Mouse (Mus musculus): ENCODE results near the gene Nos1ap. TPM values are rescaled to one million over a fixed set of nuclear protein-coding genes. Genes with fewer than 3 reads are reported as not detected.
A peak's percentile ranks its signal among the peaks of the same experiment; 100 is the strongest.

Gene Nos1ap
- polyA plus RNA-seq, 1 experiment from 2014 or later, result 7.6 TPM

DNA sequence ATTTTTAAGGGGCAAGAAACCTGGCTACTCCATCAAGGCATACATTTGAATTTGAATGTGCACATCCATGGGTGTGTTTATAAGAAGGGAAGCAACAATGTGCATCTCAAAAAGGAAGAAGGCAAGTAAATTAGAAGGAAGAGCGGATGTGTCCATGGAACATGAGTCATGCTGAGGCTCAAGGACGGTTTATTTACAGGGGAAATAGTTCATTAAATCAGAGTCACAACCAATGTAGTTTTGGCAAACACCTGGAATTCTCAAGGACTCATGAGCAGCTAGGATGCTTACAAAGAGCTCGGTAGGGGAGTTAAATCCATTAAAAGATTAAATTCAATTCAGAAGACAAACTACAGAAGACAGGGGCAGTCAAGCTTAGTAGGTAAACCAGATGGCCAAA lies 169.7 kb downstream of the Nos1ap start:
- ChIA-PET CTCF (interaction anchor here (1.2 to 1.8 kb wide), 3 partner anchors 9 to 14 kb away, joined by 3 to 5 read pairs (median 5); no protein-coding TSS in a partner anchor), POLR2A (no interaction called here)
- DNase-seq (ENCODE audit: low read depth, low spot score) (no peak), ATAC-seq (no peak)
- in situ Hi-C loops (cut with MboI; ENCODE audit: low pct_unique_long_range_greater_than_20kb), result no loop called here
- H3K27me3 ChIP-seq, result no peaks in the 10 kb centered on the region
- no peak for TF ChIP-seq CTCF (IDR thresholded peaks at IDR 0.05)

DNA sequence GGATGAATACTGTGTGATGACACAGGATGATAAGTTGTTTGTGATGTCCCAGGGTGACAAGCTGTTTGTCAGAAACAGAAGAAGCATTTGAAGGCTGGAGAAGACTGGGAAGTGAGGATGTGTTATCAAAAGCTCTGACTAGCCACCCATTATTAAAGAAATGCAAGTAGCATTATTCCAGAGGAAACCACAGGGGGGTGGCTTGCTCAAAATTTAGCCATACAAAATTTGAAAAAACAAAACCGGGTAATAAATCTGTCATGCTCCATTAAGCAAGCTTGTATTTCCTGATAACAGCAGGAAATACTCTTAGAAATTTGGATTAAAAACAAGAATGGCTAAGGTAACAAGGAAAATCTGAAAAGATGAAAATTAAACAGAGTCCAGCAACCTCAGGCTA lies 171.5 kb downstream of the Nos1ap start:
- ATAC-seq (no peak), DNase-seq (ENCODE audit: low read depth, low spot score) (no peak)
- ChIA-PET CTCF (interaction anchor here (1.3 to 2.8 kb wide), 3 partner anchors 11 to 195 kb away, joined by 4 to 12 read pairs (median 5); no protein-coding TSS in a partner anchor), POLR2A (no interaction called here)
- H3K27me3 ChIP-seq, result no peaks in the 10 kb centered on the region
- in situ Hi-C loops (cut with MboI; ENCODE audit: low pct_unique_long_range_greater_than_20kb), result no loop called here
- TF ChIP-seq CTCF (IDR thresholded peaks at IDR 0.05), result no peak

DNA sequence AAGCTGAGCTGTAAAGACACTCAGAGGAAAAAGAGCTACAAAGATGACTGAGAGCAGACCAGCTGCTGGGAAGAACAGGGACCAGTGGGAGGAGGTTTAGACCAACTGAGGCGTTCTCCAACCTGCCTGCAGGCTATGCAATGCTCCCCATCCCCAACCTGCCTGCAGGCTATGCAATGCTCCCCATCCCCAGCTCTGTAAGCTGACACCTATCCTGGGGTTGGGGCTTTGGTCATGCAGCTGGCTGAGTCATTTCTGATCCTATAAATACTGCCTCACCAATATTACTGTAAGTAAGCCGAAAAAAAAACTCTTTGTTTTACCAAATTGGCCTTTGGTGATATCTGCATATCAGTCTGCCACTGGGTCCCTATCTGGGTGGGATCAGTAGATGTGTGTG lies 172.7 kb downstream of the Nos1ap start:
- CTCF ChIA-PET, result interaction anchor here (1.3 to 2.8 kb wide), 2 partner anchors 14 to 196 kb away, joined by 5 to 12 read pairs; no protein-coding TSS in a partner anchor
- in situ Hi-C loops (cut with MboI; ENCODE audit: low pct_unique_long_range_greater_than_20kb), result no loop called here
- POLR2A ChIA-PET, result no interaction called here
- TF ChIP-seq CTCF (IDR thresholded peaks at IDR 0.05), result no peak
- no peak for ATAC-seq
- H3K27me3 ChIP-seq, result no peaks in the 10 kb centered on the region
- no peak for DNase-seq (ENCODE audit: low read depth, low spot score)

DNA sequence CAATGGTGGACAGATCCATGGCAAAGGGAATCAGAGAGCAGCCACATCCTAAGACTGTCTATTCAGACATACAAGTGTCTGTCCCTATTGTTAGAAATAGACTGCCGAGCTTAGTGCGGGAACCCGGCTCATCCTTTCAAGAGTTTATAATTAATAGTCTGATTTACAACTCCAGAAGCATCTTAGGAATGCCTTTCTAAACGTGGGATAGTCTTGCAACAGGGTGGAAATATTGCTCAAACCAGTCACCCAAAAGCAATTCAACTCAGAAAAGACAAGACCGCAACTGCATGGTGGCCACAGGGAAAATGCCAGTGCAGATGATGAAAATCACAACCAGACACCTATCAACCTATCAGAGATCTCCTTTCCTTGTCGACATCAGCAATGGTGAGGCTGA lies 173.5 kb downstream of the Nos1ap start:
- DNase-seq (ENCODE audit: low read depth, low spot score) (peak; percentile 80), ATAC-seq (peak; percentile 88)
- TF ChIP-seq CTCF (IDR thresholded peaks at IDR 0.05), result no peak
- H3K27me3 ChIP-seq, result no peaks in the 10 kb centered on the region
- CTCF ChIA-PET, result interaction anchor here (1.3 to 2.8 kb wide), 2 partner anchors 14 to 196 kb away, joined by 5 to 12 read pairs; no protein-coding TSS in a partner anchor
- in situ Hi-C loops (cut with MboI; ENCODE audit: low pct_unique_long_range_greater_than_20kb), result no loop called here
- POLR2A ChIA-PET, result no interaction called here

DNA sequence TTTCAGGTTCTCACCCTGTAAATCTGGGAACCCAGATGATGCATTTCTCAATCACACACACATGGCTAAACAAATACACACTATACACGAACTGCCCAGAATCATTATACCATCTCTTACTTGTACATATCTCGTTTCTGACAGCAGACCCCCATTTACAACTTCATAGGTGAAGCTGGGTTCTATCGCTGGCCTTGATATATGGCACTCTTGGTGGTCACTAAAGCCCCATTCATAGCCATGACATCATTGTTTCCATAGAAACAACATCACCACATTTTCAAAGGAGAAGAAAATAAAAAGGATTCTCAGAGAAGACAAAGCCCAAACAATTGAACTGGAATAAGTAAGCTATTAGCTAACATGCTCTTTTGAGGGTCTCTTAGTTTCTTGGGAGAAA lies 174.3 kb downstream of the Nos1ap start:
- in situ Hi-C loops (cut with MboI; ENCODE audit: low pct_unique_long_range_greater_than_20kb), result no loop called here
- ATAC-seq (no peak), DNase-seq (ENCODE audit: low read depth, low spot score) (no peak)
- no peak for TF ChIP-seq CTCF (IDR thresholded peaks at IDR 0.05)
- CTCF ChIA-PET, result no interaction called here
- no peaks in the 10 kb centered on the region for H3K27me3 ChIP-seq
- POLR2A ChIA-PET, result no interaction called here

DNA sequence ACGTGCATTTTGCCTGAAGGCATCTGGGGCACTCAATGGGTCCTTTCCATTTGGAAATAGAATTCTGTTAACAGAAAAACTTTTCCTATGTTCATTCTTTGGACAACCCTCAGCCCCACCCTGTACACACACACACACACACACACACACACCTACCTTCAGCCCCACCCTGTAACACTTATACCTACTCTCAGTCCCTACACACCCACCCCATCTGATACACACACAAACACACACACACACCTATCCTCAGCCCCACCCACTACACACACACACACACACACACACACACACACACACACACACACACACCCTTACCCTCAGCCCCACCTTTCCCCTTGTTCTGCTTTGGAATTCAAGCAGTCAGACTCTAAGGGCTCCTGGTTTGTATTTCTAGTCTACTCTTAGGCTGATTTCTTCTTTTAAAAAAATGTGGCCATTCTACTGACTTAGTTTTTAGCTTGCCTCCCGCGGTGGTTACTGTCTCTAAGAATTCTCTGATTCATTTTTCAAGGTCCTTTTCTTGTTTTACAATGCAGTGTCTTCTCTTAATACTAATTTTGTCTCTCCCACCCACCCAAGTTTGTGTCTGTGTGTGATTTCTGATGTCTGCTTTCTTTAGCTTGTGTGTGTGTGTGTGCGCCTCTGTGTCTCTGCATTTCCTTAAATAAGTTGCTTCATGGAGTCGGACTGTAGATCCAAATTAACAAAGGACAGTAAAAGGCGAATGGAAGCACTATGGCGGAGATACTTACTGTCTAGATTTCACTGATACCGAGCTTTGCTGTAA lies 179.1 kb downstream of the Nos1ap start:
- ChIA-PET CTCF (interaction anchor here (0.7 kb wide), 1 partner anchor 12 kb away, joined by 4 read pairs; no protein-coding TSS in a partner anchor), POLR2A (no interaction called here)
- ATAC-seq (no peak), DNase-seq (ENCODE audit: low read depth, low spot score) (no peak)
- TF ChIP-seq CTCF (IDR thresholded peaks at IDR 0.05), result no peak
- in situ Hi-C loops (cut with MboI; ENCODE audit: low pct_unique_long_range_greater_than_20kb), result no loop called here
- H3K27me3 ChIP-seq, result no peaks in the 10 kb centered on the region

DNA sequence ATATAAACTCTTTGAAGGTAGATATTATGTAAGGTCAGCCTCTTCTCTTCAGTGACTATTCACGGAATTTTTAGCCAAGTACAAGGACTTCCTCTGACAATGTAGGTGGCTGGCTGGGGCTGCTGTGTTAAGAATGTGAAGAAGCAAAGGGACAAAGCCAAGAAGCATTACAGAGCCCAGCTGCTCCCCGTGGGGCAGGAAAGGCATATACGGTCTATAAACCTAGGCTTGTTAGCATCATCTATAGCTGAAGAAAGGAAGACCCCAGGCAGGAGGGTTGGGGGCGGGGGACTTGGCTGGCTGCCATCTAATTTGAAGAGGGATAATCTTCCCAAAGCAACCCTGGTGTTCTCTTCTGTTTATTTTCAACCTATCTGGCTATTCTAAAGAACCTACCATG lies 180.6 kb downstream of the Nos1ap start:
- CTCF ChIA-PET, result interaction anchor here (1.5 kb wide), 1 partner anchor 16 kb away, joined by 3 read pairs; no protein-coding TSS in a partner anchor
- no peak for DNase-seq (ENCODE audit: low read depth, low spot score)
- H3K27me3 ChIP-seq, result no peaks in the 10 kb centered on the region

DNA sequence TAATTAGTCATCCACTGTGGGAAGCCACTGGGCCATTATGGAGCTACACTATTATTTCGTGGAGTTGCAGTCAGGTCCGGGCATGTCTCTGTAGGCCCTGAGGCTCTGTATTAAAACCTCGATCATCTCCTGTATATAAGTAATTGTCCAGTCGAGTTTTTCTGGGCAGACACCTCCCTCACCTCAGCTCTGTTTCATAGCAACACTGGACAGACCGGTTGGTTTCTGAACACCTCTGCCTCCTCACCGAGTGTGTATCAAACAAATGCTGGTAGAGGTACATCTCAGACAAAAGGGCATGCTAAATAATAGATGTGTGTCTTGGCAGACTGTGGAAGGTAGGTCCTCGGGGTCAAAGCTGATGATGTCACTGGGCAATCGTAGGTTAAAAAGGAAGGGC lies 182.7 kb downstream of the Nos1ap start:
- no peak for DNase-seq (ENCODE audit: low read depth, low spot score)
- POLR2A ChIA-PET, result no interaction called here
- TF ChIP-seq CTCF (IDR thresholded peaks at IDR 0.05), result no peak
- CTCF ChIA-PET, result interaction anchor here (0.9 kb wide), 1 partner anchor 10 kb away, joined by 3 read pairs; no protein-coding TSS in a partner anchor
- no peaks in the 10 kb centered on the region for H3K27me3 ChIP-seq
- in situ Hi-C loops (cut with MboI; ENCODE audit: low pct_unique_long_range_greater_than_20kb), result no loop called here
- no peak for ATAC-seq

More for the DNA sequence above, 180.6 kb downstream of the Nos1ap start:
- no peak for TF ChIP-seq CTCF (IDR thresholded peaks at IDR 0.05)
- POLR2A ChIA-PET, result interaction anchor here (0.6 kb wide), 1 partner anchor 43 kb away, joined by 4 read pairs; no protein-coding TSS in a partner anchor
- ATAC-seq, result no peak
- in situ Hi-C loops (cut with MboI; ENCODE audit: low pct_unique_long_range_greater_than_20kb), result no loop called here

DNA sequence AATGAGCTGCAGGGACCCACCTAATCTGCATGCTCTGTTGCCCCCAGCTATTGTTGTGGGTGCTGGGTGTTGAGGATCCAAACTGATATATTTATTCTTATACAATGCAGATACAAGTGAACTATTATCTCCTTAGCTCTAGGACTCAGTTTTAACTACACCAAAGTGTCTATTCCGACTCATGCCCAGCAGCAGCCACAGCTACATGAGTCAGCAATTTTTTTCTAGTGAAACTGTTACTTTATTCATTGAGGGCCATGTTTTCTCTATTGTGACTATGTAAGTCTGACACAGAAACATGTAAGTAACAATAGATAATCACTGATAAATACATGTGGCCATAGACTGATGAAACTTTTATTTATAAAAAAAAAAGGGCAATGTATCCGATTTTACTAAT lies 184.5 kb downstream of the Nos1ap start:
- CTCF ChIA-PET, result no interaction called here
- no peak for TF ChIP-seq CTCF (IDR thresholded peaks at IDR 0.05)
- no peak for DNase-seq (ENCODE audit: low read depth, low spot score)
- ATAC-seq, result no peak
- no peaks in the 10 kb centered on the region for H3K27me3 ChIP-seq
- in situ Hi-C loops (cut with MboI; ENCODE audit: low pct_unique_long_range_greater_than_20kb), result no loop called here
- POLR2A ChIA-PET, result no interaction called here

DNA sequence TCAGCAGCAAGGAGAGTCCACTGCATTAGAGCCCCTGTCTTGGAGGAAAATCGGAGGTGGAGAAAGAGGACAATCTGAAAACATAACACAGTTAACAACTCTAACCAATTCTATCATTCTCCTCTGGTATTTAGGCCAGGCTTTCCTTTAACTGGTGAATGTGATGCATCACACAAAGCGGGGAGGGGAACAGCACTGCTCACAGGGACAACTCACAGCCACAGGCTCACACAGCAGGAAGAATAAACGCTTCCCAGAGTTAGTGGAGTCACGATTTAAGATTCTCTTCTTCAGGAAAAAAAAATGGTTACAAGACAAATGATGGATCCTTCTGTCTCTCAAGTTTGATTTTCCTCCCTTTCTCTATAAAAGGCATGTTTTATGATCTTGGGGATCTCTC lies 187.0 kb downstream of the Nos1ap start:
- in situ Hi-C loops (cut with MboI; ENCODE audit: low pct_unique_long_range_greater_than_20kb), result no loop called here
- no peak for TF ChIP-seq CTCF (IDR thresholded peaks at IDR 0.05)
- CTCF ChIA-PET, result no interaction called here
- ATAC-seq (no peak), DNase-seq (ENCODE audit: low read depth, low spot score) (no peak)
- POLR2A ChIA-PET, result no interaction called here
- H3K27me3 ChIP-seq, result no peaks in the 10 kb centered on the region

DNA sequence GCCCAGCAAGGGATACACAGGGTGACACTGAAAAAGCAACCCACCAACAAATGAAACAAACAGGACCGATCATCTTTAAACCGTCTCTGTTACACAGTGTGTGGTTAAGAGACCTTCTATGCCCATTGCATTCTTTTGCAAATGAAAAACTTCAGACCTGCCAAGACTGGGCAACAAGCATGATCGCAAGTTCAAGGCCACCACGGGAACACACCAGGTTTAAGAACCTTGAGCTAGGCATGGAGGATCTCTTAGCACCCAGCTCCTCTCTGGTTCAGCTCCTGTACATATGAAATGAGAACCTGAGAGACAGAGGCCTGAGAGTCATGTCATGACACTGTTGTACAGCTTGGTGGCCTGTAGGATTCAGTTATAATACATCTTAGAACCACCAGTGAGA lies 190.8 kb downstream of the Nos1ap start:
- in situ Hi-C loops (cut with MboI; ENCODE audit: low pct_unique_long_range_greater_than_20kb), result no loop called here
- no peak for TF ChIP-seq CTCF (IDR thresholded peaks at IDR 0.05)
- H3K27me3 ChIP-seq, result no peaks in the 10 kb centered on the region
- DNase-seq (ENCODE audit: low read depth, low spot score), result no peak
- no peak for ATAC-seq
- CTCF ChIA-PET, result interaction anchor here (1.2 kb wide), 1 partner anchor 11 kb away, joined by 4 read pairs; no protein-coding TSS in a partner anchor
- POLR2A ChIA-PET, result no interaction called here
